Mouse (Mus musculus) G1E (cell line): Measurements from ENCODE around the gene Fermt3.

Experiments used
- CTCF ChIP-seq: IDR thresholded peaks from 2 replicates; pipeline ENCODE4 v1.5.1; 2012; ENCODE audit warnings: low read depth, low read length, inconsistent platforms, mixed read lengths
- GATA1 ChIP-seq: IDR thresholded peaks from 2 replicates; pipeline ENCODE4 v1.6.1; 2012; ENCODE audit warnings: borderline replicate concordance, low read length, inconsistent platforms, mixed read lengths
- GATA2 ChIP-seq: IDR thresholded peaks from 2 replicates; pipeline ENCODE4 v1.6.1; 2012; ENCODE audit warnings: low read depth, low read length, inconsistent platforms, borderline replicate concordance
- POLR2AphosphoS5 ChIP-seq: IDR thresholded peaks from 2 replicates; pipeline ENCODE4 v1.6.1; 2012; ENCODE audit warnings: low read depth, low read length, inconsistent platforms; ENCODE audit not compliant: insufficient replicate concordance
- TAL1 ChIP-seq: conservative IDR thresholded peaks from 2 replicates; pipeline ENCODE4 v1.6.1; 2012; ENCODE audit warnings: low read depth, low read length, inconsistent platforms, mixed read lengths

DNA sequence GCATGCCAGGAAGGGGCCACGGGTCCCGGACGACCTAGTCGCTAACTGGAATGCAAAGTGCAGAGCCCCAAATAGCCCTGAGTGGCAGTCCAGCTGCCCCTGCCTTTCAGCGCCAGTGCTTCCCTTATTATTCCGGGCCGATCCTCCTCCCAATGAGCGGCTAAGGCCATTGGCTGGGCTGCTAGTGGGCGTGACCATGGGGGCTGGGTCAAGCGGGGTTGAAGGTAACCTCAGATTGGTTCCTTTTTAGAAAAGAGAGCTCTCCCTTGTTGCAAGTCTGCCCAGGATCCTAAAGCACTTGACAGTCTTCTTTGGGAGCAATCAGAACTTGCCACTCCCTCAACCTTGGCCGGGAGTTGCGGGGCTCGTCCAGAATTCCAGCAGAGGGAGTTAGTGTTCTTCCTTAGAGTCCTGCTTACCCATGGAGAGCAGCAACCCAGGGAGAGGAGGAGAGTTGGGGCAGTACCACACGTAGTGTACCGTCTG, 38.5 kb upstream of the Fermt3 start:
- TF ChIP-seq GATA1 (no peak), POLR2AphosphoS5 (no peak), CTCF (no peak), TAL1 (no peak), GATA2 (no peak)
